Mouse (Mus musculus): ENCODE results near the gene Sytl1.

DNA sequence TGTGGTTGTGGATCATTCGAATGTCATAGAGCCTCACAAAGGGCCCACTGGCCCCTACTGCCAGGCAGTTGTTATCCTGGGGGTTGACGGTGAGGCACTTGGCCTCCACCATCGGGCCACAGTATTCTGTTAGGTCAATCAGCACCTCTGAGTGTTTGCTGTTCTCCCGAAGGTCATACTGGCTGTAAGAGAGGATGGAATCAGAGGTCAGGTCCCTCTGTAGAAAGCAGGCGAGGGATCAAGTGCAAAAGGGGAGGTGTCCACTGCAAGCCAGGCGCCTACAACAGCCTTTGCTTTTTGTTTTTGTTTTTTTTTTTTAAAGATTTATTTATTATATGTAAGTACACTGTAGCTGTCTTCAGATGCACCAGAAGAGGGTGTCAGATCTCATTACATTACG, 42.9 kb upstream of the Sytl1 start:
- TF ChIP-seq POLR2A (IDR thresholded peaks at IDR 0.05; ENCODE audit: control insufficient read depth, extremely low read depth, insufficient read depth, low read length, poor library complexity): no peak
- no peak for TF ChIP-seq CTCF (IDR thresholded peaks at IDR 0.05; ENCODE audit: borderline replicate concordance, control insufficient read depth, extremely low read depth, insufficient read depth, low read length, poor library complexity)

All from thymus, adult 2 months (tissue).